Mouse (Mus musculus) forebrain, postnatal 0 days (tissue): ENCODE data around the gene Saa3. TPM values are rescaled to one million over a fixed set of nuclear protein-coding genes. Genes with fewer than 3 reads are reported as not detected.
A peak's percentile ranks its signal among the peaks of the same experiment; 100 is the strongest.

Experiments
- ATAC-seq: fragments of 200-750 bp; cut with Nextera tagmentation; 2 replicates; pipeline ENCODE4 v1.8.0; 2017; ENCODE audit warnings: mild to moderate bottlenecking, moderate library complexity
- DNase-seq: peaks from one replicate; pipeline ENCODE4 v3.0.0-alpha.2; 2015
- H3K27ac ChIP-seq: fragments of 300-500 bp; sonication (generic); 2 replicates; pipeline ENCODE4 v1.5.1; 2014; ENCODE audit warnings: low read depth, mild to moderate bottlenecking, antibody characterized with exemption, low read length, moderate library complexity, mixed read lengths
- H3K27me3 ChIP-seq: fragments of 300-500 bp; sonication (generic); 2 replicates; pipeline ENCODE4 v1.6.1; 2014; ENCODE audit warnings: mild to moderate bottlenecking, low read length, mixed read lengths; ENCODE audit not compliant: insufficient read depth
- H3K36me3 ChIP-seq: fragments of 300-500 bp; sonication (generic); 2 replicates; pipeline ENCODE4 v1.6.1; 2014; ENCODE audit warnings: mild to moderate bottlenecking, moderate library complexity; ENCODE audit not compliant: insufficient read depth
- H3K4me1 ChIP-seq: fragments of 300-500 bp; sonication (generic); 2 replicates; pipeline ENCODE4 v1.6.1; 2014; ENCODE audit warnings: antibody characterized with exemption; ENCODE audit not compliant: insufficient read depth
- H3K4me2 ChIP-seq: fragments of 300-500 bp; sonication (generic); 2 replicates; pipeline ENCODE4 v1.6.1; 2014; ENCODE audit warnings: low read depth, mild to moderate bottlenecking, moderate library complexity
- H3K4me3 ChIP-seq: fragments of 300-500 bp; sonication (generic); 2 replicates; pipeline ENCODE4 v1.5.1; 2014; ENCODE audit warnings: low read depth, low read length, mixed read lengths
- H3K9ac ChIP-seq: fragments of 300-500 bp; sonication (generic); 2 replicates; pipeline ENCODE4 v1.6.1; 2014; ENCODE audit warnings: mild to moderate bottlenecking
- H3K9me3 ChIP-seq: fragments of 300-500 bp; sonication (generic); 2 replicates; pipeline ENCODE4 v1.6.1; 2016; ENCODE audit warnings: low read length
- CTCF ChIP-seq: sonication (generic); IDR thresholded peaks from 2 replicates; pipeline ENCODE4 v1.5.1; 2016; ENCODE audit warnings: antibody characterized with exemption, control low read depth, low read depth
- WGBS: fragments of 180-500 bp; shearing (Covaris S2); extraction: QIAGEN DNeasy Blood & Tissue Kit; methylation state at CpG from one replicate; pipeline ENCODE4 v1.1.7; 2014; 5-methylcytosine and 5-hydroxymethylcytosine counted together
- polyA plus RNA-seq: library from polyadenylated mRNA; unstranded; fragments of >200 nt; fragmentation: Nextera tagmentation; extraction: Ambion mirVana; gene quantifications from 2 replicates; pipeline ENCODE4 v1.2.1, GENCODE M21; 2015
- total RNA-seq: library from RNA; depleted of rRNA; stranded (reverse); fragments of >200 nt; gene quantifications from 2 replicates; pipeline ENCODE4 v1.2.3, GENCODE M21; 2014; rRNA removed

Saa3 gene
- total and polyA plus RNA-seq, 2 experiments from 2014 or later, result 0.35 TPM; not detected in 1

GRCm38 (mm10) chr7:46678417-46678816, 37.1 kb downstream of the Saa3 start:
- no peaks in the 10 kb centered on the region for H3K4me1 ChIP-seq
- no peak for DNase-seq
- H3K9ac ChIP-seq, result no peak overlapping the region
- 90% methylated on average over 3 of the region's 3 CpGs for WGBS
- no peaks in the 10 kb centered on the region for H3K9me3 ChIP-seq
- ATAC-seq, result no peak
- H3K27me3 ChIP-seq, result no peaks in the 10 kb centered on the region
- no peak for TF ChIP-seq CTCF
- no peak overlapping the region for H3K27ac ChIP-seq
- H3K36me3 ChIP-seq, result no peaks in the 10 kb centered on the region
- no peak overlapping the region for H3K4me2 ChIP-seq
- no peak overlapping the region for H3K4me3 ChIP-seq

GRCm38 (mm10) chr7:46676808-46677360, 38.6 kb downstream of the Saa3 start:
- H3K4me1 ChIP-seq, result 0 out of 2 replicates have a peak, but pooled peaks cover under 1% of the 10 kb centered on the region
- no peak overlapping the region for H3K9ac ChIP-seq
- H3K27me3 ChIP-seq, result no peaks in the 10 kb centered on the region
- ATAC-seq, result no peak
- no peak for TF ChIP-seq CTCF
- 57% methylated on average over 5 of the region's 5 CpGs for WGBS
- no peak overlapping the region for H3K27ac ChIP-seq
- H3K4me2 ChIP-seq, result no peak overlapping the region
- H3K4me3 ChIP-seq, result no peak overlapping the region
- no peak for DNase-seq
- H3K36me3 ChIP-seq, result no peaks in the 10 kb centered on the region
- H3K9me3 ChIP-seq, result no peaks in the 10 kb centered on the region

- 0 out of 2 replicates have a peak, but pooled peaks cover 5% of the 10 kb centered on the region for H3K4me1 ChIP-seq
- no peaks in the 10 kb centered on the region for H3K27me3 ChIP-seq
- no peak for TF ChIP-seq CTCF
- no peaks in the 10 kb centered on the region for H3K36me3 ChIP-seq
- no peak overlapping the region for H3K9ac ChIP-seq
- WGBS, result 86% methylated on average over 8 of the region's 8 CpGs
- no peaks in the 10 kb centered on the region for H3K9me3 ChIP-seq
- H3K4me2 ChIP-seq, result no peak overlapping the region
- DNase-seq (no peak), ATAC-seq (no peak)
- H3K27ac ChIP-seq, result no peak overlapping the region
- no peak overlapping the region for H3K4me3 ChIP-seq
Measured at GRCm38 (mm10) chr7:46675886-46676285, 39.6 kb downstream of the Saa3 start.

GRCm38 (mm10) chr7:46675061-46675460, 40.4 kb downstream of the Saa3 start:
- no peak overlapping the region for H3K9ac ChIP-seq
- WGBS, result 74% methylated on average over 7 of the region's 7 CpGs
- H3K27ac ChIP-seq, result no peak overlapping the region
- H3K4me2 ChIP-seq, result no peak overlapping the region
- TF ChIP-seq CTCF, result no peak
- H3K9me3 ChIP-seq, result no peaks in the 10 kb centered on the region
- ATAC-seq (no peak), DNase-seq (no peak)
- 0 out of 2 replicates have a peak, but pooled peaks cover 5% of the 10 kb centered on the region for H3K4me1 ChIP-seq
- H3K27me3 ChIP-seq, result no peaks in the 10 kb centered on the region
- no peaks in the 10 kb centered on the region for H3K36me3 ChIP-seq
- H3K4me3 ChIP-seq, result no peak overlapping the region

GRCm38 (mm10) chr7:46672160-46672672, 43.3 kb downstream of the Saa3 start, which contains the start of gene Tph1:
Gene Tph1 (minus strand): TSS chr7:46672537.
- H3K4me3 ChIP-seq, result no peak within 1 kb of the TSS
- no peak for TF ChIP-seq CTCF
- H3K4me2 ChIP-seq, result no peak within 1 kb of the TSS
- no peak within 1 kb of the TSS for H3K9ac ChIP-seq
- no peaks in the 10 kb centered on the region for H3K9me3 ChIP-seq
- peak within 1 kb of the TSS; percentile 59; the same call in 1 of the 2 replicates for H3K27ac ChIP-seq
- ATAC-seq (no peak), DNase-seq (no peak)
- H3K36me3 ChIP-seq, result no peaks in the 10 kb centered on the region
- WGBS, result 67% methylated on average over 10 of the region's 10 CpGs
- no peaks in the 10 kb centered on the region for H3K27me3 ChIP-seq
- peaks cover 5% of the 10 kb centered on the region; the same call in 1 of the 2 replicates for H3K4me1 ChIP-seq

GRCm38 (mm10) chr7:46667256-46667655, 48.2 kb downstream of the Saa3 start:
- peak overlapping the region; percentile 36 for H3K4me2 ChIP-seq
- no peaks in the 10 kb centered on the region for H3K36me3 ChIP-seq
- TF ChIP-seq CTCF, result no peak
- no peak overlapping the region for H3K4me3 ChIP-seq
- DNase-seq (no peak), ATAC-seq (no peak; the same call in 1 of the 2 replicates)
- WGBS, result 4% methylated on average over 21 of the region's 21 CpGs
- H3K9me3 ChIP-seq, result no peaks in the 10 kb centered on the region
- H3K27me3 ChIP-seq, result no peaks in the 10 kb centered on the region
- H3K9ac ChIP-seq, result no peak overlapping the region
- no peak overlapping the region for H3K27ac ChIP-seq
- H3K4me1 ChIP-seq, result peaks cover 5% of the 10 kb centered on the region; the same call in 1 of the 2 replicates

- peak; percentile 70 for TF ChIP-seq CTCF
- DNase-seq (peak; percentile 39), ATAC-seq (no peak)
- Histone ChIP-seq H3K36me3 (no peaks in the 10 kb centered on the region), H3K9me3 (no peaks in the 10 kb centered on the region), H3K27ac (no peak overlapping the region), H3K9ac (no peak overlapping the region), H3K4me1 (no peaks in the 10 kb centered on the region; the same call in none of the 2 replicates), H3K27me3 (no peaks in the 10 kb centered on the region), H3K4me3 (no peak overlapping the region), H3K4me2 (no peak overlapping the region)
- 36% methylated on average over 9 of the region's 9 CpGs for WGBS
Measured at GRCm38 (mm10) chr7:46665236-46665635, 50.3 kb downstream of the Saa3 start.

Other genes starting within 250 kb of the Saa3 start
- gene Sergef, start 75.9 kb downstream of the Saa3 start, total RNA-seq, result 50.7 and 54.5 TPM in 2 replicates
- gene Sergef, start 75.9 kb downstream of the Saa3 start, polyA plus RNA-seq, result 40.4 and 46.9 TPM in 2 replicates
- 1.3 and 3.6 TPM in 2 replicates for gene Tph1, start 43.2 kb downstream of the Saa3 start, total RNA-seq
- gene Tph1, start 43.2 kb downstream of the Saa3 start, polyA plus RNA-seq, result 0.99 and 1.9 TPM in 2 replicates
- gene Saal1, start 5.0 kb downstream of the Saa3 start, total RNA-seq, result 14.3 and 16.2 TPM in 2 replicates
- 13.3 and 14.4 TPM in 2 replicates for gene Saal1, start 5.0 kb downstream of the Saa3 start, polyA plus RNA-seq
- not detected in 2 replicates for gene Saa4, start 16.9 kb upstream of the Saa3 start, total RNA-seq
- gene Saa4, start 16.9 kb upstream of the Saa3 start, polyA plus RNA-seq, result not detected in 2 replicates
- gene Saa1, start 27.3 kb upstream of the Saa3 start, total RNA-seq, result not detected in 2 replicates
- 0.36 TPM in 1 of 2 replicates, not detected in the other for gene Saa1, start 27.3 kb upstream of the Saa3 start, polyA plus RNA-seq
- not detected in 2 replicates for gene Saa2, start 36.1 kb upstream of the Saa3 start, total RNA-seq
- gene Saa2, start 36.1 kb upstream of the Saa3 start, polyA plus RNA-seq, result not detected in 2 replicates
- 17.1 and 24.5 TPM in 2 replicates for gene Hps5, start 80.4 kb upstream of the Saa3 start, total RNA-seq
- 5.6 and 6.9 TPM in 2 replicates for gene Hps5, start 80.4 kb upstream of the Saa3 start, polyA plus RNA-seq
- 58.2 and 60.1 TPM in 2 replicates for gene Gtf2h1, start 80.4 kb upstream of the Saa3 start, total RNA-seq
- gene Gtf2h1, start 80.4 kb upstream of the Saa3 start, polyA plus RNA-seq, result 39.0 and 42.1 TPM in 2 replicates
- 373 and 414 TPM in 2 replicates for gene Ldha, start 125.8 kb upstream of the Saa3 start, total RNA-seq
- 753 and 790 TPM in 2 replicates for gene Ldha, start 125.8 kb upstream of the Saa3 start, polyA plus RNA-seq
- not detected in 2 replicates for gene Ldhc, start 145.5 kb upstream of the Saa3 start, total RNA-seq
- gene Ldhc, start 145.5 kb upstream of the Saa3 start, polyA plus RNA-seq, result not detected in 2 replicates
- 143 and 147 TPM in 2 replicates for gene Tsg101, start 204.3 kb upstream of the Saa3 start, total RNA-seq
- 384 and 404 TPM in 2 replicates for gene Tsg101, start 204.3 kb upstream of the Saa3 start, polyA plus RNA-seq
- gene Uevld, start 242.8 kb upstream of the Saa3 start, total RNA-seq, result 9.2 and 12.0 TPM in 2 replicates
- 3.2 and 4.6 TPM in 2 replicates for gene Uevld, start 242.8 kb upstream of the Saa3 start, polyA plus RNA-seq